Mouse (Mus musculus): ENCODE data around the gene Arcn1.

- TF ChIP-seq CTCF (IDR thresholded peaks at IDR 0.05) (no peak), EP300 (IDR thresholded peaks at IDR 0.05) (no peak)
These were observed 42.7 kb upstream of the Arcn1 start for GRCm38 (mm10) chr9:44810316-44810715.
